Mouse (Mus musculus): ENCODE data around the gene Ermn.
A peak's percentile ranks its signal among the peaks of the same experiment; 100 is the strongest.

Gene Ermn

DNA sequence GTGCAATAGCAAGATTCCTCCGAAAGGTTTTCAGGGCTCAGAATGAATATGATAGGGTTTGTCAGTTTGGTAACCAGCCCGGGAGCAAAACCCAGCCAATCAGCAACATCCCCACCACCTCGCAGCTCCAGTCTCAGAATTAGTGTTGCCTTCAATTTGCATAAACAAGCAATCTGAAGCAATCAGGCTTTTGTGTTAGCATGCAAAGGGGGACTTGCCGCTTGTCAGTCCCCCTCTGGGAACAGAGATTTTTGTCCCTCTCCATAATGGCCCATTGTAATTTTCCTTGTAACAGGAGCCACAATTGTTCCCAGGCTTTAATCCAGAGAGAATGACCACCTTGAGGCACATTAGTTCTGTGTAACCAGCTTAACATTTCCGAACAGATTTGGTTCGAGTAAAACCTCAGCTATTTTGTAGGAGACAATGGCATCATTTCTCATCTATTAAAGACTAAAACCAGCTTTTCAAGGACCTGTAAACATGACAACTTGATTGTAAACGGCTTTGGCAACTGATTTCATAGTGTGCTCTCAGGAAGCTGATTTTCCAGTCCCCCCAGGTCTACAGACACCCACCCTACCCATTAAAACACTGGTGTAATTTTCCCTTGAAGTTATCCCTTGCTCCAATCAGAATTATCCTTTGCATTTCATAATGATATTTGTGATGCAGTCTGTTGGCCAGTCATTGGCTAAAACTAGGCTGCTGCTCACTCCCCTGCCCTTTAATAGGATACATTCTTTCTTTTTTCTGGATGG, at the start of gene Ermn:
Ermn (minus strand) TSS at position 44 of the 761 bp plus-strand sequence.
- DNase-seq: peak; percentile 89

DNA sequence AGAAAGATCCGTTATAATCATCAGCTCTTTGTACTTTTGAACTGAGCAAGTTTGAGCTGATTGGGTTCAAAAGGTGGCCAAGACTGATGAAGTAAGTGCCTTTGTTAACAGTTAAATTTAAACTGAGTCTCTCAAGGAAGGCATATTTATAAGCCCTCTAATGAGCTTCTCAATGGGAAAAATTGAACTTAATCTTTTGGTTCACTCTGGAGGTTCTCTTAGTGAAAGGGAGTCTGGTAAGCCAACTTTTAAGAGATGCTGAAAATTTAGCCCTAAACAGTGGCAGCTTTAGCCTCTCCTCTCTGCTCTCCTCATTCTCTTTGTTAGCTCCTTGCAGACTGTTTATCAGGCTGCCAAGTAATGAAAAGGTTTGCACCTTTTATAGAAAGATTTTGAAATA, 42.2 kb upstream of the Ermn start:
- DNase-seq: no peak

DNA sequence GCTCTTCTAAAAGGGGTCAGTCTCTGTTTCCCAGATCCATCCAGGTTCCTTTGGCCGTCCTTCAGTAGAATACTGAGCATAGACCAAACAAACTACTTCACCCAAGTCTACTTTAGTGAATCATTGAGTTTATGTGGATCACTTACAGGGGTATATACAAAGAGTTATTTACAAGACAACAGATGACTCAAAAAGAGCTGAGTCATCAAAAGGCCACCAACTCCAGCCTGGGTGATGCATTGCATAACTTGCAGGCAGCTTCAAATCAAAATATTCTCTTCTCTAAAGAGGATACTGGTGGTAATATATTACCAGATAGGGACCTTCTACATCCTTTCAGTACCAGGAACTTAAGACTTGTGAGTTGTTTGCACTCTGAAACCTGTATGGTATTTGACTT, 33.8 kb upstream of the Ermn start:
- DNase-seq: no peak

DNA sequence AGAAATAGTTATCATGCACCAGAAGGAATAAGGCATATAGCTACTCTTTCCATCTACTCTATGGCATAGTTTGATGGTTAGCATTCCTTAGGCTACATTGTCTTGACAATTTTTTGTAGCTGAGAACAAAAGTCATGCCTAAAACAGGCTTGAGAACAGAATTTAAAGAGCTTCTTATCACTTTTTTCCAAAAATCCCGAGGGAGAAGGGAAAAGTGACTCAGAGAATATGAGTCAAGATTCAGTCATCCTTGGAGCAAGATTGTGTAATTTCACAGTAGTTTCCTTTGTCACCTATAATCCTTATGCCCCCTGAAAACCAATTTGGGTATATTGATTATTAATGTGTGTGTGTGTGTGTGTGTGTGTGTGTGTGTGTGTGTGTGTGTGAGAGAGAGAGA, 27.2 kb upstream of the Ermn start:
- DNase-seq: no peak

DNA sequence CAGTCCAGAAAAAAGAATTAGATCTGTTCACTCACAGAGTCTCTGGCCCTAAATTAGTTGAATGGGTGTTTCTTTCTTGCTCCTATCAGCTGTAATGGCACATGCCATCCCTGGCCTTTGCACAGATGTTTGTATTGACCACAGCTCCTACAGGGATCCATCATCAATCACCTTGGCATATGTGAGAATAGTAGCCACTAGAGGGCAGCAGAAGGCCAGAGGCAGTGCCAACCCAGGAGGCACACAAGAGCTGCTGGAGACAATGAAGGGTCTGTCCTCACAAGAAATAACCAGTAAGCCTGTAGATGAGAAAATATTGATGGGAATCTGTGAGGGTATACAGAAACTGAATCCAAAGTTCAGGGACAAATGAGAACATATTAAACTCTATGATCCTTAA, 2.7 kb upstream of the Ermn start:
- DNase-seq: peak; percentile 81

DNA sequence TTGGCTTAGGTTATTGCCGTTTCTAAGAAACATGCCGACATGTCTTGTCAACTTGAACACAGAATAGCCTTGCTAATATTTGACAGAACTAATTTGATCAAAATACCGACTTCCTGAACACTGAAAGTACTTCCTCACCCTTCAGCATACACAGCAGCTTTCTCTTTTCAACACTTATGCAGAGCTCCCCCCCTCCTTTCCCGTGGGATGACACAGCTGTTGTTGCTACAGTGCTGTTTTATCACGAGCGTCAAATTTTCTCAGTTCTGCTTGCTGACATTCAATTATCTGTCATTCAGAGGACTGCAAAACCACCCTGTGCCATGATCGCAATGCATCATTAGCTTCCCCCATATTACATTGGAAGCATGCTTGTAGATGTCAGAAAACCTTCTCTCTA, 10.8 kb downstream of the Ermn start:
- DNase-seq: peak; percentile 14

DNA sequence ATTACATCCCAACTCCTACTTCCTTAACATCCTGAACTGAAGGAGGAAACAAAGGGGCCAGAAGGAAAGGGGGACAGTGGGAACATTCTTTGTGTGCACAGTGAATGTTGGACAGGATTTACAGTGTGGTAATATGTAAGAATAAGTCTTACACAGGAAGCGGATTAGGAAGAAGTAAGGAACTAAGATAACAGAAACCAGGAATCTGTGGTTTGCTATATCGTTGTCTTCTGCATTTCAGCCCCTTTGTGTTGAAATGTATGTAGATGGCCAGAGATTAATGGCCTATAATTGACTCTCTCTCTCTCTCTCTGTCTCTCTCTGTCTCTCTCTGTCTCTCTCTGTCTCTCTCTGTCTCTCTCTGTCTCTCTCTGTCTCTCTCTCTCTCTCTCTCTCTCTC, 15.7 kb downstream of the Ermn start:
- DNase-seq: no peak

DNA sequence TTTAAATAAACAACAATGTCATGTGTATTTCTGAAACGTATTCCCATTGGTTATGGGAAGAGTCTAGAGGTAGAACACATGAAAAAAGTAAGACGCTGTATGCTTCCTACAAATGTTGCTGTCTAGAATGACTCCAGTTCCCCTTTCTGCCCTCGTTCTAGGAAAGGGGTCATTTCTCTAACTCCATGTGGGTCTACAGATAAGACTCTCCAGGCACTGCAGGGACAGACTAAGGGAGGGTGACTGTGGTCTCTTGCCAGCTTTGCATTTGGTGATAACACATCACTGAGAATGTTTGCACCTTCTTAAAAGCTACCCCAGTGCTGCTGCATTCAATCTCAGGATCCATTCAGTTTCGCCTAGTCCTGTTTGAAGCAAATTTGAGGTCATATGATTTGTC, 17.0 kb downstream of the Ermn start:
- no peak for DNase-seq

DNA sequence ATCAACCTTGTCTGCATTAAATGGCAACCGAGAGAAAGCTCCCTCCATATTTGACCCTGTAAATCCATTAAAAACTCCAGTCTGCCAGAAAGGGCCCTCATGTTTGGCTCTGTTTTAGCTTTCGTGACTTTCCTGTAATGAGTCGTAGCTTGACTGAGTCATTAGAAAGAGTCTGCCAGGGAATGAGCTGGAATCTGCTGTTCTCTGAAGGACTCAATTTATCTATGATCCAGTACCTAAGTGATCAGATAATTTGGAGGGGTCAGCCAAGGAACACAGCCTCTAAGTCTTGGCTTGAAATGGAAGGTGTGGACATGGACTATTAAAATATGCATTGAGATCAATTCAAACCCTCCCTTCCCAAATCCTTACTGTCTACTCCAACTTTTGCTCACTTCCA, 21.2 kb downstream of the Ermn start:
- DNase-seq: no peak

DNA sequence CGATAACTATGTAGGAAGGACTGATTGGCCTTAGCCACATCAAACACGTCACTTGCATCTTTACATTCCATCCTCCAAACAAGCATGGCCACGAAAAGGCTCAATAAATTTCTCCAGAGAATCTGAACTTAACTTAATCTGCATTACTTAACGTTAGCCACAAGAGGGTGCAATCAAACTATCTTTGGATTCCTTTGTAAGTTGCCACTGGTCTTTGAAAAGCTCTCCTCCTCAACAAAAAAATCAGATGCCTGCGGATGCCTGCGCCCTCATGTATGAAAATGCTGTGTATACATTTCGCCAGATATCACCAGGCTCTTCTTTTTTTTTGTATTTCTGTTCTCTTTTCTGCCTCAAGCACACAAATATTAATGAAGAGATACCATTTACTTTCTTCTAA, 23.3 kb downstream of the Ermn start:
- DNase-seq: peak; percentile 81

DNA sequence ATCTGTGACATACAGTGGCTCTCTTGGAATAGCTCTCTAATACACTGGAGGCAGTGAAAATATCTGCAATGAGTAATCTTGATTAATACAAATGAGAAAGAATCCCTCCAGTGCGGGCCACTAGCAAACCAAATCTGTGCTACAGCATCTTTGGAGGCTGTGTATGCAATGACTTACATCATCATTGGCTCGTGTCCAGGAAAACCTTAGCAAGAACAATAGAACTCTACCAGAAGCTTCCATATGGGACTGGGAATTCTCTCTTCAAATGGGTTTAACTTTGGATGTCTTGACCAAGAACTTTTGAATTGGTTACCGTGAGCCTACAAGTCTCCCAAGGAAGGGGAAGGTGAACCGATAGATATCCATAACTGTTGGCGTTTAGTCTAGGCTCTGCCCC, 25.9 kb downstream of the Ermn start:
- peak; percentile 47 for DNase-seq

DNA sequence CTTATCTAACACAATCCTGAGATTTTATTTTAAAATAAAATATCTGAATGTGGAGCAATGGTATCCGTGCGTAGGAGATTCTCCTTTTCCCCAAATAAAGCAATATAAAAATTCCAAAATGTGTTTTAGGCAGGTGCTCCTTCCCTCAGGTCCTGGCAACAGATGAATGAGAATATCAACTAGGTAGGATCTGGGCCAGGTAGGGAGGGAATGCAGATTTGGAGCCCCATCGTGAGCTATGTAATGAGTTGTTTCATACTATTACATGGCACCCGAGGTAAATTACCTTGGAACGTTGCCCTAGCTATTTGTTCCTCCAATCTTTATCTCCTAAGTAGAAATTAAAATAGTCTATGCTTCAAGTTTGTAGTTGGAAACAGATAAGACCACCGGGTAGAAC, 29.1 kb downstream of the Ermn start:
- DNase-seq: no peak

DNA sequence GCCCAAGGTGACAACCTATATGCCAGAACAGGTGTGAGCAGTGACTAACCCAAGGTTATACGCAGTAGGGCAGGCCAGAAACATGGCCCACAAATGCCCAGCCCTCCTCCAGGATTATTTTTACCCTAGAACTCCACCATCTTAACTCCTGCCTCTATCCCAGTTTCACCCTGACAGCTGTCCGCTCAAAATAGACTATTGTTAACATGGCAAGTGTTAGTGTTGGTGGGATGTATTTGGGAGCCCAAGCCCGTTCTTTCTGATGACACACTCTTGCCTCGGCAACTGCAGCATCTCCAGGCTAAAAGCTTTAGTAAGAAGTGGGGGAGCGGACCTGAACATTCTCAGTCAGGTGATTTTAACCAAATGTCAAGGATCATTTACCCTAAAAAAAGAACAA, 45.6 kb downstream of the Ermn start:
- DNase-seq: no peak

DNA sequence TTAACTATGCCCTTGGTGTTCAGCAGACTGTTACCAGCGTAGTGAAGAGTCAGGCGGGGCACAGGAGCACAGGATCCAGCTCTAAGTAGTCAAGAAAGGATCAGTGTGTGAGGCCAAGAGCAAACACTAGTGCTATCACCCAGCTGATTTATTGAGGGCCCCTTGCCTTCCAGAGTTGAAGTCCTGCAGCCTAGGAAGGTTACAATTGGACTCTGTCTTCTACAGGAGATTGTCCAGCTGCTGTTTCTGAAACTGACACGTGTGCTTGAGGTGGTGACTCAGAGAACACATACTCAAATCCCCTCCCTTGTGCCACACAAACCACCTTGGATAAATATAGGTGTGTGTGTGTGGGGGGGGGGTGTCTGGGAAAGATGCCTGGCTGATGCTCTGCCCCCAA, 51.2 kb downstream of the Ermn start:
- no peak for DNase-seq

DNA sequence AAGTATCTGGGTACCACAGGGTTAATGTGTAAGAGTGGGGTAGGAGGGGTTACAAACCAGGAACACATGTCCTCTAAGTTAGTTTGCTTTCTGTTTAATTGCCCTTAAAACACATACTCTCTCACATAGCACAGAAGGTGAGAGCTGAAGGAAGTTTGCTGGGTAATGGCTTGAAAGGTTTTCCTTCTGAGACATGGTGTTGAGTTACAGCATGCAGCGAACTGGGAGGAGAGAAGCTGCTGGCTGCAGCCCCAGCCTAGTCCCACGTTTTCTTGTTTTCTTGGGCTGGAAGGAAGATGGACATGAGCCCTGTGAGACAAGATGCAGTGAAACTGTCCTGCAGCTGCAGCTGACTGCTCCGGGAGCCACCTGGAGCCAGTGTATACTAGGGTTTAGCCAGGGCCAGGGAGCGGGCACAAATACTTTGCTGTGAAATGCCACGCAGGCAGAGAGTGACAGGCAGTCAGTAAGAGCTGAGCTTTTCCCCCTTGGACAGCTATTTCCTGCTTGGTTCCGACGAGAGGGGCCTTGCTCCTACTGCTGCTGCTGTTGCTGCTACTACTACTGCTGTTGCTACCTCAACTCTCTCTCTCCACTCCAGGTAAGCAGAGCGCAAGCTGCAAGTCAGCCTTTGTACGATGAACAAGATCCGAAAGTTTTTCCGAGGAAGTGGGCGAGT, 54.8 kb downstream of the Ermn start, which contains the start of gene Galnt5:
Galnt5 (plus strand) TSS at position 133 of the 679 bp plus-strand sequence.
- no peak for DNase-seq
